Mouse (Mus musculus): ENCODE data around the gene Cdkn1b.

The Cdkn1b gene

GRCm38 (mm10) chr6:134903891-134904884, 16.0 kb upstream of the Cdkn1b start:
- no peak for DNase-seq (ENCODE audit: low spot score)

- no peak for DNase-seq (ENCODE audit: low spot score)
These were observed 14.4 kb upstream of the Cdkn1b start for GRCm38 (mm10) chr6:134905811-134906210.

GRCm38 (mm10) chr6:134914523-134914922, 5.7 kb upstream of the Cdkn1b start:
- DNase-seq (ENCODE audit: low spot score) = no peak

GRCm38 (mm10) chr6:134916641-134917040, 3.6 kb upstream of the Cdkn1b start:
- no peak for DNase-seq (ENCODE audit: low spot score)

GRCm38 (mm10) chr6:134917087-134917486, 3.1 kb upstream of the Cdkn1b start:
- DNase-seq (ENCODE audit: low spot score) = peak; percentile 56

- no peak for DNase-seq (ENCODE audit: low spot score)
These were observed 1.4 kb upstream of the Cdkn1b start for GRCm38 (mm10) chr6:134918769-134919168.

- DNase-seq (ENCODE audit: low spot score) = no peak
These were observed 551 bp upstream of the Cdkn1b start for GRCm38 (mm10) chr6:134919511-134920189.

GRCm38 (mm10) chr6:134921014-134921694, 953 bp downstream of the Cdkn1b start:
- peak; percentile 45 for DNase-seq (ENCODE audit: low spot score)

GRCm38 (mm10) chr6:134921695-134922510, 1.7 kb downstream of the Cdkn1b start:
- no peak for DNase-seq (ENCODE audit: low spot score)

- DNase-seq (ENCODE audit: low spot score) = no peak
These were observed 2.5 kb downstream of the Cdkn1b start for GRCm38 (mm10) chr6:134922511-134923195.

- no peak for DNase-seq (ENCODE audit: low spot score)
These were observed 3.5 kb downstream of the Cdkn1b start for GRCm38 (mm10) chr6:134923670-134924069.

- DNase-seq (ENCODE audit: low spot score) = no peak
These were observed 4.1 kb downstream of the Cdkn1b start for GRCm38 (mm10) chr6:134924262-134924661.

GRCm38 (mm10) chr6:134925673-134926337, 5.6 kb downstream of the Cdkn1b start:
- DNase-seq (ENCODE audit: low spot score) = no peak

GRCm38 (mm10) chr6:134926338-134926705, 6.1 kb downstream of the Cdkn1b start:
- DNase-seq (ENCODE audit: low spot score) = no peak

- peak; percentile 25 for DNase-seq (ENCODE audit: low spot score)
These were observed 6.8 kb downstream of the Cdkn1b start for GRCm38 (mm10) chr6:134926803-134927594.

- DNase-seq (ENCODE audit: low spot score) = no peak
These were observed 7.4 kb downstream of the Cdkn1b start for GRCm38 (mm10) chr6:134927595-134928095.

- DNase-seq (ENCODE audit: low spot score) = peak; percentile 62
These were observed 8.1 kb downstream of the Cdkn1b start for GRCm38 (mm10) chr6:134928096-134928888.

GRCm38 (mm10) chr6:134928889-134929310, 8.7 kb downstream of the Cdkn1b start:
- no peak for DNase-seq (ENCODE audit: low spot score)

GRCm38 (mm10) chr6:134929926-134930325, 9.7 kb downstream of the Cdkn1b start:
- no peak for DNase-seq (ENCODE audit: low spot score)

Data from layer of hippocampus, adult 11-12 months (tissue).